Mouse (Mus musculus) cortical plate, adult 2 months (tissue): ENCODE results near the gene Stk11.

ENCODE experiments used
- CTCF ChIP-seq: fragments of 200-500 bp; IDR thresholded peaks from 2 replicates; pipeline ENCODE4 v1.5.1; 2011; ENCODE audit warnings: mild to moderate bottlenecking, control low read depth, low read length; ENCODE audit not compliant: insufficient read depth; ENCODE audit errors: extremely low read depth
- POLR2A ChIP-seq: fragments of 200-500 bp; IDR thresholded peaks from 2 replicates; pipeline ENCODE4 v1.6.1; 2011; ENCODE audit warnings: mild to moderate bottlenecking, low read length, control low read depth; ENCODE audit not compliant: insufficient read depth; ENCODE audit errors: extremely low read depth

DNA sequence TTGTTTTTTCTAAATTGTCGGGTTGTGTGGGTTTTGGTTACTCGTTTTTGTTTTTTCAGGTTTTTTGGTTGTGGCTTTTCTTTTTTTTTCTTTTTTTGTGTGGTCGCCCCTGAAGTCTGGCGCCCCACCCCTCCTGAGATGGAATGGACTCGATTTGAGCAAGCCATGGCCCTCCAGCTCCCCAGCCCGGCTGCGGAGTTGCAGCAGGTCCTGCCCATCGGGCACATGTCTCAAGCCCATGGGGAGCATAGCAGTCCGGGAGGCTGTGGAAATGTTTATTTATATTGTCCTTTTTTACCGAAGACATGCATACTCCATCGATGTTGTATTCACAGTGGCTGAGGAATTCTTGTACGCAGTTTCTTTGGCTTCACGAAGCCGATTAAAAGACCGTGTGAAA, 55.6 kb downstream of the Stk11 start:
- no peak for TF ChIP-seq POLR2A
- TF ChIP-seq CTCF: no peak
